Mouse (Mus musculus) kidney, adult 2 months (tissue): Measurements from ENCODE around the gene Pkn1.

Experiments used
- CTCF ChIP-seq: fragments of 200-500 bp; conservative IDR thresholded peaks from 2 replicates; pipeline ENCODE4 v1.5.1; 2011; ENCODE audit warnings: low read depth, mild to moderate bottlenecking, control low read depth, low read length, moderate library complexity, mixed read lengths; ENCODE audit not compliant: insufficient read depth, insufficient read length
- POLR2A ChIP-seq: fragments of 200-500 bp; IDR thresholded peaks from one replicate; pipeline ENCODE4 v1.6.1; 2011; ENCODE audit warnings: low read depth, low read length, control low read depth

DNA sequence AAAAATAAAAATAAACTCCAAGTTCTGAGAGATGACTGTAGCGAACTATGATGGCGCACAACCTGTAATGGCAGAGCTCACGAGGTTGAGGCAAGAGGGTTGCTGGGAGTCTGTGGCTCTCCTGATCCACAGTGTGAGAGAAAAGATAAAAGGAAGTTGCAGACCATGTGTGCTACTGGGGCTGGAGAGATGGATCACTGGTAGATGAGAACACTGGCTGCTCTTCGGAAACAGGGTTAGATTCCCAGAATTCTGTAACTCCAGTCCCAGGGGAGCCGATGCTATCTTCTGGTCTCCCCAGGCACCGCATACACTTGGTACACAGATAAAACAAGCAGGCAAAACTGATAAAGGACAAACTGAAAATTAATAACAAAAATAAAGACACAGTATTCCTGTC lies 44.0 kb upstream of the Pkn1 start:
- TF ChIP-seq POLR2A, result no peak
- TF ChIP-seq CTCF, result no peak
